Mouse (Mus musculus): Measurements from ENCODE around the gene Mdm2.
"Not testable (repeated sequence)": the region's sequence is repeated elsewhere in the genome, so short reads cannot be mapped to it uniquely, and the experiment has no call there.

Mdm2 gene

GRCm38 (mm10) chr10:117710604-117711141 is at the start of gene Mdm2:
TSS of gene Mdm2 (minus strand) at chr10:117710758.
- peak; percentile 98 for DNase-seq (ENCODE audit: low spot score)

GRCm38 (mm10) chr10:117759844-117760630 is 49.5 kb upstream of the Mdm2 start:
- no peak for DNase-seq (ENCODE audit: low spot score)

- DNase-seq (ENCODE audit: low spot score) = no peak
Observed at GRCm38 (mm10) chr10:117758749-117759727, 48.5 kb upstream of the Mdm2 start.

GRCm38 (mm10) chr10:117758344-117758743 is 47.8 kb upstream of the Mdm2 start:
- not testable (repeated sequence) for DNase-seq (ENCODE audit: low spot score)

- no peak for DNase-seq (ENCODE audit: low spot score)
Observed at GRCm38 (mm10) chr10:117757796-117758342, 47.3 kb upstream of the Mdm2 start.

GRCm38 (mm10) chr10:117757259-117757658 is 46.7 kb upstream of the Mdm2 start:
- DNase-seq (ENCODE audit: low spot score) = no peak

- no peak for DNase-seq (ENCODE audit: low spot score)
Observed at GRCm38 (mm10) chr10:117756784-117757183, 46.2 kb upstream of the Mdm2 start.

GRCm38 (mm10) chr10:117755799-117756467 is 45.4 kb upstream of the Mdm2 start:
- no peak for DNase-seq (ENCODE audit: low spot score)

GRCm38 (mm10) chr10:117755086-117755798 is 44.7 kb upstream of the Mdm2 start:
- DNase-seq (ENCODE audit: low spot score) = no peak

GRCm38 (mm10) chr10:117754609-117754940 is 44.0 kb upstream of the Mdm2 start:
- no peak for DNase-seq (ENCODE audit: low spot score)

GRCm38 (mm10) chr10:117753711-117754608 is 43.4 kb upstream of the Mdm2 start:
- no peak for DNase-seq (ENCODE audit: low spot score)

- no peak for DNase-seq (ENCODE audit: low spot score)
Observed at GRCm38 (mm10) chr10:117752851-117753647, 42.5 kb upstream of the Mdm2 start.

GRCm38 (mm10) chr10:117752304-117752821 is 41.8 kb upstream of the Mdm2 start:
- DNase-seq (ENCODE audit: low spot score) = no peak

GRCm38 (mm10) chr10:117751744-117752143 is 41.2 kb upstream of the Mdm2 start:
- no peak for DNase-seq (ENCODE audit: low spot score)

- no peak for DNase-seq (ENCODE audit: low spot score)
Observed at GRCm38 (mm10) chr10:117751282-117751610, 40.7 kb upstream of the Mdm2 start.

GRCm38 (mm10) chr10:117750529-117751281 is 40.1 kb upstream of the Mdm2 start:
- DNase-seq (ENCODE audit: low spot score) = no peak

GRCm38 (mm10) chr10:117749787-117750343 is 39.3 kb upstream of the Mdm2 start:
- no peak for DNase-seq (ENCODE audit: low spot score)

GRCm38 (mm10) chr10:117749050-117749686 is 38.6 kb upstream of the Mdm2 start:
- no peak for DNase-seq (ENCODE audit: low spot score)
